Mouse (Mus musculus) colon, adult 2 months (tissue): ENCODE data around the gene Olfr461. TPM values are rescaled to one million over a fixed set of nuclear protein-coding genes. Genes with fewer than 3 reads are reported as not detected.

Source experiments
- polyA plus RNA-seq: library from polyadenylated mRNA; depleted of rRNA; stranded (reverse); fragments of >200 nt; gene quantifications from 2 replicates; pipeline ENCODE4 v1.2.3, GENCODE M21; 2012; rRNA removed

Gene Olfr461
- polyA plus RNA-seq: not detected in 2 replicates

GRCm38 (mm10) chr6:40554950-40555349 is at the start of gene Olfr461:
Gene Olfr461 (minus strand): TSS chr6:40555050.

GRCm38 (mm10) chr6:40585645-40586044 is 30.8 kb upstream of the Olfr461 start, which contains the start of gene Clec5a:
Gene Clec5a (minus strand): TSS chr6:40585821.

GRCm38 (mm10) chr6:40569187-40569586 is 14.3 kb upstream of the Olfr461 start, which contains the start of gene Olfr460:
Gene Olfr460 (plus strand): TSS chr6:40569487.

GRCm38 (mm10) chr6:40519408-40519807 is 35.4 kb downstream of the Olfr461 start, which contains the start of gene Prss37:
Gene Prss37 (minus strand): TSS chr6:40519508.

GRCm38 (mm10) chr6:40493229-40493628 is 61.6 kb downstream of the Olfr461 start, which contains the start of gene Tas2r108:
Gene Tas2r108 (plus strand): TSS chr6:40493529.

Other genes starting within 250 kb of the Olfr461 start
- gene Agk, start 229.9 kb downstream of the Olfr461 start, polyA plus RNA-seq: 5.0 and 5.2 TPM in 2 replicates
- gene E330009J07Rik, start 118.9 kb downstream of the Olfr461 start, polyA plus RNA-seq: 8.6 and 9.7 TPM in 2 replicates
- not detected in 2 replicates for gene Wee2, start 116.0 kb downstream of the Olfr461 start, polyA plus RNA-seq
- 5.5 and 7.2 TPM in 2 replicates for gene Ssbp1, start 83.7 kb downstream of the Olfr461 start, polyA plus RNA-seq
- not detected in 2 replicates for gene Tas2r137, start 63.8 kb downstream of the Olfr461 start, polyA plus RNA-seq
- not detected in 2 replicates for gene Tas2r108, start 61.5 kb downstream of the Olfr461 start, polyA plus RNA-seq
- gene Prss37, start 35.5 kb downstream of the Olfr461 start, polyA plus RNA-seq: not detected in 2 replicates
- not detected in 2 replicates for gene Olfr460, start 14.4 kb upstream of the Olfr461 start, polyA plus RNA-seq
- 0.28 TPM in 1 of 2 replicates, not detected in the other for gene Clec5a, start 30.8 kb upstream of the Olfr461 start, polyA plus RNA-seq
- not detected in 2 replicates for gene Tas2r138, start 58.3 kb upstream of the Olfr461 start, polyA plus RNA-seq
- 36.4 and 41.1 TPM in 2 replicates for gene Mgam, start 73.8 kb upstream of the Olfr461 start, polyA plus RNA-seq